Mouse (Mus musculus): ENCODE measurements at regions not wholly inside any gene's neighbourhood (a gene's known extent, or its start where the extent isn't known, plus 50 kb on each side); places are given as distances from the start of the nearest gene placed in this dataset.

DNA sequence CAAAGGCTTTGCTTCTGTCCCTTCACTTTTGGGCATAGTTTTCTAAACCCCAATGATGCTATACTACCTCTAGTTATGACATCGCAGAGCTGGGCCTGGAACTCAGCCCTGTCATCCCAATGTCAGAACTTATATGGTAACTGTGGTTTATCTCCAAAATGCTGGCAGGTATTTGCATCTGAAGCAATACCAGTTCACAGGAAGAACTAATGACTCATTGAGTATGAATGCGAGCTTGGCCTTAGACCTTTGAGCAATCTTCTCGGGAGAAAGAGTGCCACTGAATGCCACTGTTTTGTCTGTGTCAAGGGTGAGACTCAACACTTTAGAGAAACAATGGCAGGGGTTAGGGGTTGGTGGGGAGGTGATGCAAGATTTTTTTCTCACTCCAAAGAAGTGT is 86.6 kb upstream of the Ptprk start:
- TF ChIP-seq POLR2A (IDR thresholded peaks at IDR 0.05; ENCODE audit: low read depth, low read length): no peak
- TF ChIP-seq CTCF (IDR thresholded peaks at IDR 0.05; ENCODE audit: borderline replicate concordance, insufficient read depth, low read length): no peak
